In genomic region chr3:94821008-94821638, GRCm38 (mm10) we compare ENCODE assay signal across 8 mouse cellular contexts. TPM values are rescaled to one million over a fixed set of nuclear protein-coding genes. Genes with fewer than 3 reads are reported as not detected.
DNase-seq lines count a peak whose midpoint lies in the region; ATAC-seq and TF ChIP-seq lines count a peak whose summit lies in the region.

No protein-coding gene starts in this region.

- peak overlapping the region; percentile 66 for H3K4me3 ChIP-seq in intestine, embryonic 14.5 days (ENCODE audit: low read depth, low read length)
- peak overlapping the region; percentile 59 for H3K4me3 ChIP-seq in liver, embryonic 12.5 days
- H3K4me3 ChIP-seq in midbrain, postnatal 0 days (ENCODE audit: low read depth, low read length) = peak overlapping the region; percentile 60

- H3K27ac ChIP-seq in intestine, embryonic 14.5 days (ENCODE audit: low read depth) = peak overlapping the region; percentile 87
- H3K27ac ChIP-seq in liver, embryonic 12.5 days = no peak overlapping the region
- peak overlapping the region; percentile 88 for H3K27ac ChIP-seq in midbrain, postnatal 0 days (ENCODE audit: low read depth, low read length)

- no peaks in the 10 kb centered on the region for H3K36me3 ChIP-seq in intestine, embryonic 14.5 days (ENCODE audit: control insufficient read depth, insufficient read depth, low read length)
- H3K36me3 ChIP-seq in liver, embryonic 12.5 days = no peaks in the 10 kb centered on the region
- H3K36me3 ChIP-seq in midbrain, postnatal 0 days (ENCODE audit: insufficient read depth, low read length) = no peaks in the 10 kb centered on the region

- WGBS in intestine, embryonic 14.5 days = 2% methylated on average over 31 of the region's 31 CpGs
- WGBS in liver, embryonic 12.5 days (ENCODE audit: insufficient replicate concordance) = 4% methylated on average over 31 of the region's 31 CpGs
- 1% methylated on average over 31 of the region's 31 CpGs for WGBS in midbrain, postnatal 0 days

- no peak for TF ChIP-seq CTCF in midbrain, postnatal 0 days (IDR thresholded peaks at IDR 0.05)

- no peaks in the 10 kb centered on the region for H3K9me3 ChIP-seq in intestine, embryonic 14.5 days (ENCODE audit: control insufficient read depth, low read length)
- H3K9me3 ChIP-seq in liver, embryonic 12.5 days (replicated peaks) = no peaks in the 10 kb centered on the region
- no peaks in the 10 kb centered on the region for H3K9me3 ChIP-seq in midbrain, postnatal 0 days (ENCODE audit: low read length)

- H3K4me1 ChIP-seq in intestine, embryonic 14.5 days (replicated peaks; ENCODE audit: control insufficient read depth, insufficient read depth, low read length) = 0 out of 2 replicates have a peak, but pooled peaks cover 4% of the 10 kb centered on the region
- H3K4me1 ChIP-seq in liver, embryonic 12.5 days = peaks cover 3% of the 10 kb centered on the region; the same call in 1 of the 2 replicates
- no peaks in the 10 kb centered on the region for H3K4me1 ChIP-seq in midbrain, postnatal 0 days (ENCODE audit: insufficient read depth, low read length)

- H3K4me2 ChIP-seq in intestine, embryonic 14.5 days (ENCODE audit: low read length) = peak overlapping the region; percentile 66
- H3K4me2 ChIP-seq in liver, embryonic 12.5 days = peak overlapping the region; percentile 75
- H3K4me2 ChIP-seq in midbrain, postnatal 0 days (ENCODE audit: low read depth, low read length, poor library complexity, severe bottlenecking) = peak overlapping the region; percentile 77

- ATAC-seq in intestine, embryonic 14.5 days (replicated peaks; ENCODE audit: low FRiP score, low TSS enrichment, low read depth) = peak; percentile 54
- peak; percentile 30; the same call in 1 of the 2 replicates for ATAC-seq in liver, embryonic 12.5 days
- peak; percentile 64 for ATAC-seq in midbrain, postnatal 0 days (ENCODE audit: low FRiP score)

- no peaks in the 10 kb centered on the region for H3K27me3 ChIP-seq in intestine, embryonic 14.5 days (replicated peaks; ENCODE audit: control insufficient read depth, insufficient read depth, low read length)
- no peaks in the 10 kb centered on the region; the same call in 1 of the 2 replicates for H3K27me3 ChIP-seq in liver, embryonic 12.5 days (replicated peaks)
- no peaks in the 10 kb centered on the region for H3K27me3 ChIP-seq in midbrain, postnatal 0 days (ENCODE audit: insufficient read depth, low read length)

- peak; percentile 17 to 20 for DNase-seq in layer of hippocampus, postnatal 36 days
- no peak for DNase-seq in layer of hippocampus, adult 11-12 months (ENCODE audit: low spot score)
- peak; percentile 71 to 72 for DNase-seq in cerebellum, postnatal 25 days
- peak; percentile 28 to 60 for DNase-seq in gastrocnemius, postnatal 4 days (ENCODE audit: low spot score in 2 of 2)
- peak; percentile 83 for DNase-seq in intestine, embryonic 14.5 days (ENCODE audit: low spot score)
- peak; percentile 84 for DNase-seq in midbrain, postnatal 0 days (ENCODE audit: low spot score)
- DNase-seq in testis, postnatal 14 days (ENCODE audit: low spot score) = peak; percentile 33

- H3K9ac ChIP-seq in intestine, embryonic 14.5 days (ENCODE audit: low read length) = peak overlapping the region; percentile 92
- H3K9ac ChIP-seq in liver, embryonic 12.5 days = peak overlapping the region; percentile 66
- peak overlapping the region; percentile 75 for H3K9ac ChIP-seq in midbrain, postnatal 0 days (replicated peaks; ENCODE audit: low read length, poor library complexity, severe bottlenecking)

RNA-seq across cellular contexts. Expression of gene Pogz, which starts 16.2 kb away (rescaled TPM):
- 10 to 100 TPM; 54.4 to 62.5 TPM for total RNA-seq in layer of hippocampus, postnatal 36 days (2021)
- 10 to 100 TPM; 38.4 to 39.2 TPM for total RNA-seq in gastrocnemius, postnatal 4 days (2021)
- 19.6 and 19.9 TPM in 2 replicates for polyA plus RNA-seq in intestine, embryonic 14.5 days (2014; fragmentation: Nextera tagmentation; extraction: Ambion mirVana)
- 5.2 and 5.3 TPM in 2 replicates for polyA plus RNA-seq in liver, embryonic 12.5 days (2016; fragmentation: Nextera tagmentation; extraction: Ambion mirVana)
- total RNA-seq in midbrain, postnatal 0 days (2014; rRNA removed) = 42.5 and 59.9 TPM in 2 replicates
- 17.2 and 17.5 TPM in 2 replicates for polyA plus RNA-seq in midbrain, postnatal 0 days (2015; fragmentation: Nextera tagmentation; extraction: Ambion mirVana)

RNA-seq across cellular contexts. Expression of gene Cgn, which starts 34.8 kb away (rescaled TPM):
- 1 to 10 TPM; 3.2 to 3.6 TPM for total RNA-seq in layer of hippocampus, postnatal 36 days (2021)
- total RNA-seq in gastrocnemius, postnatal 4 days (2021) = under 1 TPM; 0.61 to 0.88 TPM
- 38.9 and 41.9 TPM in 2 replicates for polyA plus RNA-seq in intestine, embryonic 14.5 days (2014; fragmentation: Nextera tagmentation; extraction: Ambion mirVana)
- 8.7 and 9.2 TPM in 2 replicates for polyA plus RNA-seq in liver, embryonic 12.5 days (2016; fragmentation: Nextera tagmentation; extraction: Ambion mirVana)
- total RNA-seq in midbrain, postnatal 0 days (2014; rRNA removed) = 11.6 and 13.6 TPM in 2 replicates
- 11.4 and 12.4 TPM in 2 replicates for polyA plus RNA-seq in midbrain, postnatal 0 days (2015; fragmentation: Nextera tagmentation; extraction: Ambion mirVana)
